Mouse (Mus musculus) gastrocnemius, postnatal 14 days (tissue): ENCODE data around the gene Ccdc85c. TPM values are rescaled to one million over a fixed set of nuclear protein-coding genes. Genes with fewer than 3 reads are reported as not detected.
A peak's percentile ranks its signal among the peaks of the same experiment; 100 is the strongest.

ENCODE experiments used
- DNase-seq: peaks from one replicate; pipeline ENCODE4 v3.0.0; 2021; ENCODE audit warnings: mixed read lengths
- intact Hi-C: fragments of 180-260 bp; cut with DNase I; formaldehyde crosslinking; loops from one replicate; pipeline ENCODE4 v1.15.1; 2025; ENCODE audit warnings: low total_unique reads
- total RNA-seq, 2 experiments: library from RNA; stranded (reverse); gene quantifications; 2 replicates each; pipeline ENCODE4 v1.2.3; 2021

Ccdc85c gene
- total RNA-seq, 2 experiments from 2014 or later = 5.4 to 5.7 TPM

GRCm38 (mm10) chr12:108272143-108272635 lies 3.0 kb downstream of the Ccdc85c start:
- intact Hi-C loops = no loop called here

GRCm38 (mm10) chr12:108271351-108272142 lies 3.7 kb downstream of the Ccdc85c start:
- intact Hi-C loops = no loop called here
- no peak for DNase-seq

More at GRCm38 (mm10) chr12:108272143-108272635, 3.0 kb downstream of the Ccdc85c start:
- DNase-seq = no peak

GRCm38 (mm10) chr12:108270240-108270919 lies 4.8 kb downstream of the Ccdc85c start:
- intact Hi-C loops = no loop called here
- DNase-seq = no peak

- intact Hi-C loops = no loop called here
- no peak for DNase-seq
Measured at GRCm38 (mm10) chr12:108269699-108270098, 5.5 kb downstream of the Ccdc85c start.

GRCm38 (mm10) chr12:108268970-108269369 lies 6.3 kb downstream of the Ccdc85c start:
- no peak for DNase-seq
- intact Hi-C loops = no loop called here

- DNase-seq = no peak
- intact Hi-C loops = no loop called here
Measured at GRCm38 (mm10) chr12:108267653-108268052, 7.6 kb downstream of the Ccdc85c start.

- intact Hi-C loops = no loop called here
- peak; percentile 34 for DNase-seq
Measured at GRCm38 (mm10) chr12:108265831-108266619, 9.2 kb downstream of the Ccdc85c start.

GRCm38 (mm10) chr12:108264918-108265317 lies 10.3 kb downstream of the Ccdc85c start:
- intact Hi-C loops = no loop called here
- DNase-seq = no peak

- intact Hi-C loops = no loop called here
- DNase-seq = no peak
Measured at GRCm38 (mm10) chr12:108260950-108261349, 14.3 kb downstream of the Ccdc85c start.

GRCm38 (mm10) chr12:108259322-108260049 lies 15.7 kb downstream of the Ccdc85c start:
- DNase-seq = no peak
- intact Hi-C loops = no loop called here

GRCm38 (mm10) chr12:108256734-108257133 lies 18.5 kb downstream of the Ccdc85c start:
- DNase-seq = no peak
- intact Hi-C loops = no loop called here

- no peak for DNase-seq
- intact Hi-C loops = no loop called here
Measured at GRCm38 (mm10) chr12:108255960-108256359, 19.3 kb downstream of the Ccdc85c start.

GRCm38 (mm10) chr12:108255511-108255919 lies 19.7 kb downstream of the Ccdc85c start:
- intact Hi-C loops = no loop called here
- DNase-seq = no peak

- intact Hi-C loops = no loop called here
Measured at GRCm38 (mm10) chr12:108253042-108253441, 22.2 kb downstream of the Ccdc85c start.

GRCm38 (mm10) chr12:108251825-108252542 lies 23.2 kb downstream of the Ccdc85c start:
- no peak for DNase-seq
- intact Hi-C loops = no loop called here

More at GRCm38 (mm10) chr12:108253042-108253441, 22.2 kb downstream of the Ccdc85c start:
- DNase-seq = no peak

GRCm38 (mm10) chr12:108251034-108251792 lies 24.0 kb downstream of the Ccdc85c start:
- intact Hi-C loops = no loop called here
- no peak for DNase-seq

GRCm38 (mm10) chr12:108249522-108249921 lies 25.7 kb downstream of the Ccdc85c start:
- intact Hi-C loops = no loop called here
- peak; percentile 47 for DNase-seq

- DNase-seq = no peak
- intact Hi-C loops = no loop called here
Measured at GRCm38 (mm10) chr12:108249019-108249418, 26.2 kb downstream of the Ccdc85c start.
